Mouse (Mus musculus) lung, embryonic 16.5 days (tissue): Measurements from ENCODE around the gene Rtbdn. TPM values are rescaled to one million over a fixed set of nuclear protein-coding genes. Genes with fewer than 3 reads are reported as not detected.

Experiments
- ATAC-seq: fragments of 200-750 bp; cut with Nextera tagmentation; 2 replicates; pipeline ENCODE4 v1.8.0; 2017; ENCODE audit warnings: low read depth, mild to moderate bottlenecking, moderate library complexity
- H3K27ac ChIP-seq: fragments of 300-500 bp; sonication (generic); 2 replicates; pipeline ENCODE4 v1.5.1; 2014; ENCODE audit warnings: mild to moderate bottlenecking, control low read depth, low read length
- H3K27me3 ChIP-seq: fragments of 300-500 bp; sonication (generic); 2 replicates; pipeline ENCODE4 v1.6.1; 2014; ENCODE audit warnings: low read depth, low read length, mixed read lengths; ENCODE audit not compliant: control insufficient read depth, insufficient read depth
- H3K36me3 ChIP-seq: fragments of 300-500 bp; sonication (generic); 2 replicates; pipeline ENCODE4 v1.6.1; 2014; ENCODE audit warnings: low read length; ENCODE audit not compliant: control insufficient read depth, insufficient read depth
- H3K4me1 ChIP-seq: fragments of 300-500 bp; sonication (generic); replicated peaks from 2 replicates; pipeline ENCODE4 v1.6.1; 2014; ENCODE audit warnings: low read length, mixed read lengths; ENCODE audit not compliant: control insufficient read depth, insufficient read depth
- H3K4me2 ChIP-seq: fragments of 300-500 bp; sonication (generic); 2 replicates; pipeline ENCODE4 v1.6.1; 2014; ENCODE audit warnings: low read depth, low read length, control low read depth
- H3K4me3 ChIP-seq: fragments of 300-500 bp; sonication (generic); 2 replicates; pipeline ENCODE4 v1.5.1; 2014; ENCODE audit warnings: mild to moderate bottlenecking, low read length, control low read depth
- H3K9ac ChIP-seq: fragments of 300-500 bp; sonication (generic); 2 replicates; pipeline ENCODE4 v1.6.1; 2014; ENCODE audit warnings: low read length, control low read depth
- H3K9me3 ChIP-seq: fragments of 300-500 bp; sonication (generic); 2 replicates; pipeline ENCODE4 v1.6.1; 2016; ENCODE audit warnings: low read length; ENCODE audit not compliant: control insufficient read depth
- WGBS: fragments of 180-500 bp; shearing (Covaris S2); extraction: QIAGEN DNeasy Blood & Tissue Kit; methylation state at CpG from one replicate; pipeline ENCODE4 v1.1.7; 2014; 5-methylcytosine and 5-hydroxymethylcytosine counted together
- polyA plus RNA-seq: library from polyadenylated mRNA; unstranded; fragments of >200 nt; fragmentation: Nextera tagmentation; extraction: Ambion mirVana; gene quantifications from 2 replicates; pipeline ENCODE4 v1.2.1, GENCODE M21; 2015

The Rtbdn gene
- polyA plus RNA-seq, 1 experiment from 2014 or later = 0.29 TPM

- WGBS = 33% methylated on average over 7 of the region's 7 CpGs
- ATAC-seq = no peak
- Histone ChIP-seq H3K9me3 (no peaks in the 10 kb centered on the region), H3K27me3 (no peaks in the 10 kb centered on the region), H3K4me2 (peak overlapping the region; percentile 93), H3K4me1 (peaks cover 56% of the 10 kb centered on the region), H3K9ac (no peak overlapping the region; the same call in 1 of the 2 replicates), H3K27ac (no peak overlapping the region; the same call in 1 of the 2 replicates), H3K4me3 (no peak overlapping the region), H3K36me3 (peaks cover 21% of the 10 kb centered on the region)
These were observed 28.6 kb downstream of the Rtbdn start for GRCm38 (mm10) chr8:84975434-84975833.

- Histone ChIP-seq H3K9me3 (no peaks in the 10 kb centered on the region), H3K4me2 (peak overlapping the region; percentile 93), H3K4me1 (peaks cover 56% of the 10 kb centered on the region), H3K27me3 (no peaks in the 10 kb centered on the region), H3K4me3 (peak overlapping the region; percentile 70), H3K36me3 (peaks cover 20% of the 10 kb centered on the region; the same call in 1 of the 2 replicates), H3K9ac (peak overlapping the region; percentile 75), H3K27ac (peak overlapping the region; percentile 96)
- ATAC-seq = peak; percentile 70
- WGBS = under 1% methylated on average over 56 of the region's 61 CpGs
These were observed 29.4 kb downstream of the Rtbdn start for GRCm38 (mm10) chr8:84976031-84976762.

GRCm38 (mm10) chr8:84976763-84977434 lies 30.1 kb downstream of the Rtbdn start:
- peaks cover 13% of the 10 kb centered on the region; the same call in 1 of the 2 replicates for H3K36me3 ChIP-seq

GRCm38 (mm10) chr8:84977435-84978247 lies 30.9 kb downstream of the Rtbdn start:
- peaks cover 8% of the 10 kb centered on the region; the same call in 1 of the 2 replicates for H3K36me3 ChIP-seq
- no peak for ATAC-seq
- H3K9ac ChIP-seq = peak overlapping the region; percentile 75
- peaks cover 70% of the 10 kb centered on the region for H3K4me1 ChIP-seq
- H3K9me3 ChIP-seq = no peaks in the 10 kb centered on the region
- WGBS = under 1% methylated on average over 69 of the region's 70 CpGs
- peak overlapping the region; percentile 96 for H3K27ac ChIP-seq
- H3K4me2 ChIP-seq = peak overlapping the region; percentile 93
- no peaks in the 10 kb centered on the region for H3K27me3 ChIP-seq
- peak overlapping the region; percentile 70 for H3K4me3 ChIP-seq

More at GRCm38 (mm10) chr8:84976763-84977434, 30.1 kb downstream of the Rtbdn start:
- Histone ChIP-seq H3K9me3 (no peaks in the 10 kb centered on the region), H3K4me2 (peak overlapping the region; percentile 93), H3K4me1 (peaks cover 63% of the 10 kb centered on the region), H3K4me3 (peak overlapping the region; percentile 70), H3K27ac (peak overlapping the region; percentile 96), H3K9ac (peak overlapping the region; percentile 75), H3K27me3 (no peaks in the 10 kb centered on the region)
- no peak for ATAC-seq
- WGBS = 1% methylated on average over 25 of the region's 25 CpGs

- H3K9ac ChIP-seq = peak within 1 kb of the TSS; percentile 75
- no peaks in the 10 kb centered on the region for H3K9me3 ChIP-seq
- H3K4me3 ChIP-seq = peak within 1 kb of the TSS; percentile 70
- peak within 1 kb of the TSS; percentile 96 for H3K27ac ChIP-seq
- H3K4me1 ChIP-seq = peaks cover 71% of the 10 kb centered on the region
- peak; percentile 65 for ATAC-seq
- H3K27me3 ChIP-seq = no peaks in the 10 kb centered on the region
- H3K36me3 ChIP-seq = 0 out of 2 replicates have a peak, but pooled peaks cover 5% of the 10 kb centered on the region
- peak within 1 kb of the TSS; percentile 93 for H3K4me2 ChIP-seq
- under 1% methylated on average over 62 of the region's 63 CpGs for WGBS
These were observed 31.6 kb downstream of the Rtbdn start, which contains the start of gene Junb for GRCm38 (mm10) chr8:84978248-84978940. Gene Junb (minus strand): TSS chr8:84978718.

- 2% methylated on average over 37 of the region's 42 CpGs for WGBS
- Histone ChIP-seq H3K27ac (peak overlapping the region; percentile 96), H3K36me3 (no peaks in the 10 kb centered on the region), H3K4me3 (peak overlapping the region; percentile 45), H3K9me3 (no peaks in the 10 kb centered on the region), H3K9ac (peak overlapping the region; percentile 69), H3K4me1 (peaks cover 78% of the 10 kb centered on the region), H3K4me2 (peak overlapping the region; percentile 93), H3K27me3 (no peaks in the 10 kb centered on the region)
- peak; percentile 62 for ATAC-seq
These were observed 33.0 kb downstream of the Rtbdn start for GRCm38 (mm10) chr8:84979599-84980421.

GRCm38 (mm10) chr8:84980622-84981358 lies 34.0 kb downstream of the Rtbdn start:
- Histone ChIP-seq H3K36me3 (no peaks in the 10 kb centered on the region), H3K27ac (peak overlapping the region; percentile 96), H3K4me2 (peak overlapping the region; percentile 93), H3K27me3 (no peaks in the 10 kb centered on the region), H3K9me3 (no peaks in the 10 kb centered on the region), H3K4me3 (peak overlapping the region; percentile 45), H3K4me1 (peaks cover 77% of the 10 kb centered on the region), H3K9ac (peak overlapping the region; percentile 69)
- no peak for ATAC-seq
- 18% methylated on average over 11 of the region's 11 CpGs for WGBS
